Mouse (Mus musculus) myocyte (in vitro differentiated cells): ENCODE data around the gene Atp6v1c2.

Experiments
- POLR2A ChIP-seq: IDR thresholded peaks from one replicate; pipeline ENCODE4 v1.6.1; 2011; ENCODE audit warnings: low read depth, mild to moderate bottlenecking, control low read depth, moderate library complexity; ENCODE audit not compliant: insufficient read length
- TCF12 ChIP-seq: IDR thresholded peaks from one replicate; pipeline ENCODE4 v1.6.1; 2011; ENCODE audit warnings: mild to moderate bottlenecking, control low read depth; ENCODE audit not compliant: poor library complexity, insufficient read depth, severe bottlenecking

- TF ChIP-seq TCF12 (no peak), POLR2A (no peak)
Measured at GRCm38 (mm10) chr12:17267316-17267715, 61.8 kb downstream of the Atp6v1c2 start.
